Mouse (Mus musculus) forebrain, embryonic 16.5 days (tissue): ENCODE data around the gene Armc6. TPM values are rescaled to one million over a fixed set of nuclear protein-coding genes. Genes with fewer than 3 reads are reported as not detected.

Experiments used
- ATAC-seq: fragments of 200-750 bp; cut with Nextera tagmentation; 2 replicates; pipeline ENCODE4 v1.8.0; 2017; ENCODE audit warnings: mild to moderate bottlenecking, moderate library complexity
- H3K27ac ChIP-seq: fragments of 300-500 bp; sonication (generic); 2 replicates; pipeline ENCODE4 v1.5.1; 2014; ENCODE audit warnings: low read length, control low read depth
- H3K27me3 ChIP-seq: fragments of 300-500 bp; sonication (generic); replicated peaks from 2 replicates; pipeline ENCODE4 v1.6.1; 2014; ENCODE audit warnings: low read length; ENCODE audit not compliant: control insufficient read depth, insufficient read depth
- H3K36me3 ChIP-seq: fragments of 300-500 bp; sonication (generic); 2 replicates; pipeline ENCODE4 v1.6.1; 2014; ENCODE audit not compliant: control insufficient read depth, insufficient read depth
- H3K4me1 ChIP-seq: fragments of 300-500 bp; sonication (generic); replicated peaks from 2 replicates; pipeline ENCODE4 v1.6.1; 2014; ENCODE audit warnings: low read length; ENCODE audit not compliant: control insufficient read depth, insufficient read depth
- H3K4me2 ChIP-seq: fragments of 300-500 bp; sonication (generic); 2 replicates; pipeline ENCODE4 v1.6.1; 2014; ENCODE audit warnings: mild to moderate bottlenecking, low read length, control low read depth
- H3K4me3 ChIP-seq: fragments of 300-500 bp; sonication (generic); replicated peaks from 2 replicates; pipeline ENCODE4 v1.5.1; 2014; ENCODE audit warnings: mild to moderate bottlenecking, low read length, control low read depth
- H3K9ac ChIP-seq: fragments of 300-500 bp; sonication (generic); replicated peaks from 2 replicates; pipeline ENCODE4 v1.6.1; 2014; ENCODE audit warnings: low read depth, low read length, control low read depth
- H3K9me3 ChIP-seq: fragments of 300-500 bp; sonication (generic); 2 replicates; pipeline ENCODE4 v1.6.1; 2016; ENCODE audit warnings: low read length; ENCODE audit not compliant: control insufficient read depth
- WGBS: fragments of 180-500 bp; shearing (Covaris S2); extraction: QIAGEN DNeasy Blood & Tissue Kit; methylation state at CpG from one replicate; pipeline ENCODE4 v1.1.7; 2014; 5-methylcytosine and 5-hydroxymethylcytosine counted together
- polyA plus RNA-seq: library from polyadenylated mRNA; unstranded; fragments of >200 nt; fragmentation: Nextera tagmentation; extraction: Ambion mirVana; gene quantifications from 2 replicates; pipeline ENCODE4 v1.2.1, GENCODE M21; 2015

Armc6 gene
- polyA plus RNA-seq, 1 experiment from 2014 or later, result 109 TPM

- Histone ChIP-seq H3K36me3 (no peaks in the 10 kb centered on the region), H3K27me3 (no peaks in the 10 kb centered on the region), H3K9me3 (no peaks in the 10 kb centered on the region), H3K4me3 (no peak overlapping the region), H3K4me1 (peaks cover 30% of the 10 kb centered on the region), H3K27ac (no peak overlapping the region), H3K9ac (no peak overlapping the region), H3K4me2 (no peak overlapping the region)
- ATAC-seq, result no peak
- WGBS, result 90% methylated on average over 7 of the region's 7 CpGs
These were observed 63.0 kb downstream of the Armc6 start for GRCm38 (mm10) chr8:70171240-70171639.

DNA sequence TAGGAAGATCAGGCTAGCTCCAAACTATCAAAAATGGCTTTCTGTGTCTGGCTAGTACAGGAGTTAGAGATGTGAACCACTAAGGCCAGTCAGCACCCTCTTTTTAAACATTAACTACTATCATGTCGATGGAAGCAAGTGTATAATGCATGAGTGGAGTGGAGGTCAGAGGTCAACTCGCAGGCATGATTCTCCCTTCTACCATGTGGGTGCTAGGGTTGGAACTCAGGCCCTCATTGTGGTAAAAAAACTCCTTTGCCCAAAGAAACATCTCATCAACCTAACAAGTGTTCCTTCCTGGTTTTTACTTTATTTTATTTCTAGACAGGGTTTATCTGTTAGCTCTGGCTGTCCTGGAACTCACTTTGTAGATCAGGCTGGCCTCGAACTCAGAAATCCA, 63.5 kb downstream of the Armc6 start:
- ATAC-seq, result no peak

More for the DNA sequence above, 63.5 kb downstream of the Armc6 start:
- Histone ChIP-seq H3K4me2 (no peak overlapping the region), H3K36me3 (no peaks in the 10 kb centered on the region), H3K27ac (no peak overlapping the region), H3K9ac (no peak overlapping the region), H3K9me3 (no peaks in the 10 kb centered on the region), H3K4me1 (peaks cover 30% of the 10 kb centered on the region), H3K4me3 (no peak overlapping the region), H3K27me3 (no peaks in the 10 kb centered on the region)
- 82% methylated on average over 3 of the region's 3 CpGs for WGBS

Other genes starting within 250 kb of the Armc6 start
- 22.6 and 23.5 TPM in 2 replicates for gene Gatad2a, start 238.1 kb downstream of the Armc6 start, polyA plus RNA-seq
- 85.6 and 93.5 TPM in 2 replicates for gene Mau2, start 191.7 kb downstream of the Armc6 start, polyA plus RNA-seq
- gene Sugp1, start 191.7 kb downstream of the Armc6 start, polyA plus RNA-seq, result 59.2 and 67.5 TPM in 2 replicates
- 1.0 and 1.2 TPM in 2 replicates for gene Tm6sf2, start 161.5 kb downstream of the Armc6 start, polyA plus RNA-seq
- gene Hapln4, start 151.0 kb downstream of the Armc6 start, polyA plus RNA-seq, result 0.25 and 0.63 TPM in 2 replicates
- 145 and 166 TPM in 2 replicates for gene Ncan, start 113.6 kb downstream of the Armc6 start, polyA plus RNA-seq
- gene Nr2c2ap, start 103.1 kb downstream of the Armc6 start, polyA plus RNA-seq, result 44.0 and 44.8 TPM in 2 replicates
- 10.5 and 14.4 TPM in 2 replicates for gene Rfxank, start 95.3 kb downstream of the Armc6 start, polyA plus RNA-seq
- 48.1 and 60.0 TPM in 2 replicates for gene Borcs8, start 95.0 kb downstream of the Armc6 start, polyA plus RNA-seq
- gene Mef2b, start 94.8 kb downstream of the Armc6 start, polyA plus RNA-seq, result 0.34 and 0.81 TPM in 2 replicates
- 58.4 and 67.7 TPM in 2 replicates for gene Tmem161a, start 62.1 kb downstream of the Armc6 start, polyA plus RNA-seq
- 4.0 and 7.2 TPM in 2 replicates for gene Slc25a42, start 22.2 kb downstream of the Armc6 start, polyA plus RNA-seq
- 87.6 and 104 TPM in 2 replicates for gene Sugp2, start 240 bp downstream of the Armc6 start, polyA plus RNA-seq
- gene Homer3, start 48.4 kb upstream of the Armc6 start, polyA plus RNA-seq, result 47.2 and 49.4 TPM in 2 replicates
- gene Ddx49, start 68.0 kb upstream of the Armc6 start, polyA plus RNA-seq, result 53.7 and 57.5 TPM in 2 replicates
- gene Cope, start 68.1 kb upstream of the Armc6 start, polyA plus RNA-seq, result 270 and 273 TPM in 2 replicates
- 32.7 and 35.8 TPM in 2 replicates for gene Cers1, start 81.3 kb upstream of the Armc6 start, polyA plus RNA-seq
- gene Gdf1, start 95.4 kb upstream of the Armc6 start, polyA plus RNA-seq, result 3.9 and 5.8 TPM in 2 replicates
- 11.8 and 13.6 TPM in 2 replicates for gene Upf1, start 118.8 kb upstream of the Armc6 start, polyA plus RNA-seq
- gene Comp, start 139.1 kb upstream of the Armc6 start, polyA plus RNA-seq, result 0.51 and 0.75 TPM in 2 replicates
- gene Crtc1, start 205.1 kb upstream of the Armc6 start, polyA plus RNA-seq, result 41.1 and 51.0 TPM in 2 replicates
- gene Klhl26, start 242.5 kb upstream of the Armc6 start, polyA plus RNA-seq, result 23.1 and 26.2 TPM in 2 replicates